Mouse (Mus musculus) layer of hippocampus, postnatal 14 days (tissue): ENCODE measurements around the gene Fam76a. TPM values are rescaled to one million over a fixed set of nuclear protein-coding genes. Genes with fewer than 3 reads are reported as not detected.

Experiments
- DNase-seq, 2 experiments: peaks; one replicate each; pipeline ENCODE4 v3.0.0; 2021 to 2022; ENCODE audit warnings: low spot score in 2 of 2, mixed read lengths in 1 of 2
- total RNA-seq, 2 experiments: library from RNA; stranded (reverse); gene quantifications; 2 replicates each; pipeline ENCODE4 v1.2.3; 2021

The Fam76a gene
- total RNA-seq, 2 experiments from 2014 or later, result 32.4 to 34.6 TPM

- no peak for DNase-seq
These were observed 28.0 kb downstream of the Fam76a start for GRCm38 (mm10) chr4:132894402-132894801.

GRCm38 (mm10) chr4:132884844-132885374, 37.4 kb downstream of the Fam76a start:
- DNase-seq, result peak; percentile 10 to 54

- DNase-seq, result peak; percentile 90 to 92
These were observed 38.1 kb downstream of the Fam76a start, which contains the start of gene Stx12 for GRCm38 (mm10) chr4:132884064-132884843. TSS of gene Stx12 (minus strand) at chr4:132884509.

- peak in 1 of 2 experiments; percentile 8 for DNase-seq
These were observed 38.7 kb downstream of the Fam76a start for GRCm38 (mm10) chr4:132883561-132884063.

GRCm38 (mm10) chr4:132874363-132875097, 47.8 kb downstream of the Fam76a start:
- DNase-seq, result no peak

GRCm38 (mm10) chr4:132873481-132874362, 48.6 kb downstream of the Fam76a start:
- no peak for DNase-seq

- DNase-seq, result no peak
These were observed 51.2 kb downstream of the Fam76a start for GRCm38 (mm10) chr4:132871116-132871515.

- no peak for DNase-seq
These were observed 57.5 kb downstream of the Fam76a start for GRCm38 (mm10) chr4:132864856-132865255.

GRCm38 (mm10) chr4:132863012-132863411, 59.3 kb downstream of the Fam76a start:
- no peak for DNase-seq

- DNase-seq, result no peak
These were observed 61.5 kb downstream of the Fam76a start for GRCm38 (mm10) chr4:132860880-132861279.

Other genes with a start within 250 kb of the Fam76a start
- 1 to 10 TPM; 1.7 to 2.3 TPM for gene Xkr8, start 190.0 kb downstream of the Fam76a start, total RNA-seq
- 1 to 10 TPM; 1.0 to 1.2 TPM for gene Smpdl3b, start 165.3 kb downstream of the Fam76a start, total RNA-seq
- gene Rpa2, start 154.2 kb downstream of the Fam76a start, total RNA-seq, result 10 to 100 TPM; 11.6 to 13.4 TPM
- gene Themis2, start 126.2 kb downstream of the Fam76a start, total RNA-seq, result under 1 TPM; 0.53 to 0.55 TPM
- gene Ppp1r8, start 79.4 kb downstream of the Fam76a start, total RNA-seq, result 10 to 100 TPM; 44.1 to 44.9 TPM
- gene Stx12, start 38.0 kb downstream of the Fam76a start, total RNA-seq, result 100 to 1,000 TPM; 104 to 105 TPM
- not detected for gene Fgr, start 51.5 kb upstream of the Fam76a start, total RNA-seq
- gene Ahdc1, start 88.7 kb upstream of the Fam76a start, total RNA-seq, result 10 to 100 TPM; 88.6 to 96.3 TPM
- 10 to 100 TPM; 37.4 to 45.0 TPM for gene Wasf2, start 207.9 kb upstream of the Fam76a start, total RNA-seq